Mouse (Mus musculus) ES-Bruce4 (cell line): ENCODE results near the gene Sv2a.

Source experiments
- CTCF ChIP-seq: IDR thresholded peaks from one replicate; pipeline ENCODE4 v1.8.1; 2011; ENCODE audit warnings: low read depth, low read length
- EP300 ChIP-seq: IDR thresholded peaks from 2 replicates; pipeline ENCODE4 v1.6.1; 2011; ENCODE audit warnings: low read depth, low read length; ENCODE audit not compliant: insufficient read depth

DNA sequence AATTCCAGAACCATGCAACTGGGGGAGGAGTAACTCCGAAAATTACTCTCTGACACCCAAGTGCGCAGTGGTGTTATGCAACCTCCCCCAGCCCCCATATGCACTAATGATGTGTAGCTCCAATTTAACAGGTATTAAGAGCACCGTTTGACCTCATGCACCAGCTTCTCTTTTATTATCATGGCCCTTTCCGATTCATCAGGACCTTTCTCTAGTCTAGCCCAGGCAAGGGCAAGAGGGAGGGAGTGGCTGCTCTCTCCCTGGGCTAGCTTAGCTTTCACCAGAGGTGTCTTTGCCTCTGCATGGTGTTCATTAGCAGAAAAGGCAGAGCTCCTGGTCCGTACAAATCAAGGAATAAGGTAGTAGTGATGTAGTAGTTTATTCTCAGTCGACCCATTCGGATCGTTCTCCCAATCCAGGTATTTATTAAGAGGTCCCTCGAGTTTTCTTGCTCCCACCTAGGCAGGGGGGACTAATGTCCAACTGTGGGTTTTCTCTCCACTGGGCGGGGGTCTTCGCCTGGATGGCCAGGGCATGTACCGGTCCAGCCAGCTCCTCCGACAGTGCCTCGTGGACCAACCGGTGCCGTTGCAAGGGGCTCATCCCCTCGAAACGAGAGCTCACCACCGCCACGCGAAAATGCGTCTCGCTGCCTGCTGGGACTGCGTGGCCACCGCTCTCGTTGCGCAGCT lies 15.6 kb downstream of the Sv2a start:
- TF ChIP-seq EP300 (no peak), CTCF (no peak)
